Mouse (Mus musculus) limb, embryonic 11.5 days (tissue): ENCODE measurements at regions not wholly inside any gene's neighbourhood (a gene's known extent, or its start where the extent isn't known, plus 50 kb on each side); places are given as distances from the start of the nearest gene placed in this dataset.

ENCODE experiments used
- ATAC-seq: fragments of 200-750 bp; cut with Nextera tagmentation; 2 replicates; pipeline ENCODE4 v1.8.0; 2017; ENCODE audit warnings: low read depth; ENCODE audit not compliant: insufficient number of reproducible peaks, low FRiP score, low TSS enrichment
- DNase-seq: peaks from one replicate; pipeline ENCODE4 v3.0.0-alpha.2; 2015; ENCODE audit warnings: low spot score
- H3K27ac ChIP-seq: fragments of 300-500 bp; sonication (generic); replicated peaks from 2 replicates; pipeline ENCODE4 v1.5.1; 2014; ENCODE audit warnings: low read depth, mild to moderate bottlenecking, low read length
- H3K27me3 ChIP-seq: fragments of 300-500 bp; sonication (generic); 2 replicates; pipeline ENCODE4 v1.6.1; 2014; ENCODE audit warnings: mild to moderate bottlenecking, low read length, mixed read lengths; ENCODE audit not compliant: control insufficient read depth, insufficient read depth
- H3K36me3 ChIP-seq: fragments of 300-500 bp; sonication (generic); 2 replicates; pipeline ENCODE4 v1.6.1; 2014; ENCODE audit warnings: mild to moderate bottlenecking, low read length, moderate library complexity, mixed read lengths; ENCODE audit not compliant: control insufficient read depth, insufficient read depth
- H3K4me1 ChIP-seq: fragments of 300-500 bp; sonication (generic); 2 replicates; pipeline ENCODE4 v1.6.1; 2014; ENCODE audit warnings: low read length, mixed read lengths; ENCODE audit not compliant: control insufficient read depth, insufficient read depth
- H3K4me2 ChIP-seq: fragments of 300-500 bp; sonication (generic); 2 replicates; pipeline ENCODE4 v1.6.1; 2014; ENCODE audit warnings: low read depth, mild to moderate bottlenecking, moderate library complexity; ENCODE audit not compliant: severe bottlenecking
- H3K4me3 ChIP-seq: fragments of 300-500 bp; sonication (generic); 2 replicates; pipeline ENCODE4 v1.5.1; 2014; ENCODE audit warnings: low read depth, low read length
- H3K9ac ChIP-seq: fragments of 300-500 bp; sonication (generic); 2 replicates; pipeline ENCODE4 v1.6.1; 2014; ENCODE audit warnings: mild to moderate bottlenecking, low read length
- H3K9me3 ChIP-seq: fragments of 300-500 bp; sonication (generic); 2 replicates; pipeline ENCODE4 v1.6.1; 2016; ENCODE audit warnings: low read length; ENCODE audit not compliant: control insufficient read depth
- WGBS: fragments of 180-500 bp; shearing (Covaris S2); extraction: QIAGEN DNeasy Blood & Tissue Kit; methylation state at CpG from one replicate; pipeline ENCODE4 v1.1.7; 2014; 5-methylcytosine and 5-hydroxymethylcytosine counted together

GRCm38 (mm10) chr9:84278295-84278694 is 353.4 kb downstream of the Bckdhb start:
- no peak overlapping the region for H3K4me3 ChIP-seq
- no peaks in the 10 kb centered on the region for H3K9me3 ChIP-seq
- no peaks in the 10 kb centered on the region for H3K27me3 ChIP-seq
- H3K36me3 ChIP-seq = no peaks in the 10 kb centered on the region
- H3K9ac ChIP-seq = no peak overlapping the region
- WGBS = 92% methylated on average over 4 of the region's 4 CpGs
- no peak overlapping the region for H3K27ac ChIP-seq
- ATAC-seq (no peak), DNase-seq (no peak)
- no peak overlapping the region for H3K4me2 ChIP-seq
- no peaks in the 10 kb centered on the region for H3K4me1 ChIP-seq

- Histone ChIP-seq H3K4me2 (no peak overlapping the region), H3K4me1 (no peaks in the 10 kb centered on the region), H3K36me3 (no peaks in the 10 kb centered on the region), H3K4me3 (no peak overlapping the region), H3K27ac (no peak overlapping the region), H3K9me3 (no peaks in the 10 kb centered on the region), H3K27me3 (no peaks in the 10 kb centered on the region), H3K9ac (no peak overlapping the region)
- 53% methylated on average over 1 of the region's 1 CpGs for WGBS
- DNase-seq (no peak), ATAC-seq (no peak)
Measured at GRCm38 (mm10) chr9:84278731-84279130, 353.8 kb downstream of the Bckdhb start.

GRCm38 (mm10) chr9:84280898-84281297 is 356.0 kb downstream of the Bckdhb start:
- Histone ChIP-seq H3K4me2 (no peak overlapping the region), H3K9ac (no peak overlapping the region), H3K4me3 (no peak overlapping the region), H3K36me3 (no peaks in the 10 kb centered on the region), H3K27ac (no peak overlapping the region), H3K27me3 (no peaks in the 10 kb centered on the region), H3K9me3 (no peaks in the 10 kb centered on the region), H3K4me1 (no peaks in the 10 kb centered on the region)
- ATAC-seq (no peak), DNase-seq (no peak)
- 94% methylated on average over 4 of the region's 4 CpGs for WGBS

- no peaks in the 10 kb centered on the region for H3K27me3 ChIP-seq
- no peak overlapping the region for H3K9ac ChIP-seq
- no peaks in the 10 kb centered on the region for H3K36me3 ChIP-seq
- H3K27ac ChIP-seq = no peak overlapping the region
- no peak overlapping the region for H3K4me3 ChIP-seq
- H3K4me1 ChIP-seq = no peaks in the 10 kb centered on the region
- H3K4me2 ChIP-seq = no peak overlapping the region
- ATAC-seq = no peak
- H3K9me3 ChIP-seq = no peaks in the 10 kb centered on the region
- WGBS = 86% methylated on average over 3 of the region's 3 CpGs
- no peak for DNase-seq
Measured at GRCm38 (mm10) chr9:84281610-84282009, 356.7 kb downstream of the Bckdhb start.

GRCm38 (mm10) chr9:84283296-84283695 is 358.4 kb downstream of the Bckdhb start:
- no peak overlapping the region for H3K4me3 ChIP-seq
- no peak overlapping the region for H3K4me2 ChIP-seq
- H3K9me3 ChIP-seq = no peaks in the 10 kb centered on the region
- H3K4me1 ChIP-seq = no peaks in the 10 kb centered on the region
- 81% methylated on average over 6 of the region's 6 CpGs for WGBS
- ATAC-seq = no peak
- H3K27ac ChIP-seq = no peak overlapping the region
- no peaks in the 10 kb centered on the region for H3K27me3 ChIP-seq
- no peak overlapping the region for H3K9ac ChIP-seq
- DNase-seq = no peak
- H3K36me3 ChIP-seq = no peaks in the 10 kb centered on the region

GRCm38 (mm10) chr9:84285604-84286003 is 360.7 kb downstream of the Bckdhb start:
- no peaks in the 10 kb centered on the region for H3K36me3 ChIP-seq
- no peak overlapping the region for H3K4me3 ChIP-seq
- H3K27me3 ChIP-seq = no peaks in the 10 kb centered on the region
- no peak overlapping the region for H3K27ac ChIP-seq
- H3K9ac ChIP-seq = no peak overlapping the region
- H3K4me2 ChIP-seq = no peak overlapping the region
- WGBS = 59% methylated on average over 4 of the region's 4 CpGs
- H3K9me3 ChIP-seq = no peaks in the 10 kb centered on the region
- ATAC-seq (no peak), DNase-seq (no peak)
- no peaks in the 10 kb centered on the region for H3K4me1 ChIP-seq

GRCm38 (mm10) chr9:84295891-84296290 is 370.9 kb downstream of the Bckdhb start:
- no peak overlapping the region for H3K9ac ChIP-seq
- no peaks in the 10 kb centered on the region for H3K36me3 ChIP-seq
- H3K4me1 ChIP-seq = no peaks in the 10 kb centered on the region
- WGBS = 60% methylated on average over 1 of the region's 1 CpGs
- H3K27me3 ChIP-seq = no peaks in the 10 kb centered on the region
- DNase-seq = no peak
- no peak overlapping the region for H3K27ac ChIP-seq
- H3K9me3 ChIP-seq = no peaks in the 10 kb centered on the region
- no peak for ATAC-seq
- H3K4me3 ChIP-seq = no peak overlapping the region
- H3K4me2 ChIP-seq = no peak overlapping the region

- H3K4me3 ChIP-seq = no peak overlapping the region
- no peaks in the 10 kb centered on the region for H3K9me3 ChIP-seq
- H3K27me3 ChIP-seq = no peaks in the 10 kb centered on the region
- 89% methylated on average over 3 of the region's 3 CpGs for WGBS
- no peaks in the 10 kb centered on the region for H3K36me3 ChIP-seq
- no peak overlapping the region for H3K27ac ChIP-seq
- H3K9ac ChIP-seq = no peak overlapping the region
- H3K4me2 ChIP-seq = no peak overlapping the region
- H3K4me1 ChIP-seq = no peaks in the 10 kb centered on the region
- DNase-seq (no peak), ATAC-seq (no peak)
Measured at GRCm38 (mm10) chr9:84296456-84296855, 371.5 kb downstream of the Bckdhb start.

- H3K4me3 ChIP-seq = no peak overlapping the region
- ATAC-seq (no peak), DNase-seq (no peak)
- H3K9me3 ChIP-seq = no peaks in the 10 kb centered on the region
- H3K27ac ChIP-seq = no peak overlapping the region
- no peaks in the 10 kb centered on the region for H3K27me3 ChIP-seq
- WGBS = 93% methylated on average over 2 of the region's 2 CpGs
- H3K4me2 ChIP-seq = no peak overlapping the region
- H3K36me3 ChIP-seq = no peaks in the 10 kb centered on the region
- H3K9ac ChIP-seq = no peak overlapping the region
- H3K4me1 ChIP-seq = no peaks in the 10 kb centered on the region
Measured at GRCm38 (mm10) chr9:84304398-84304797, 379.5 kb downstream of the Bckdhb start.
